Mouse (Mus musculus) bone marrow, adult 2 months (tissue): ENCODE measurements around the gene Sele. TPM values are rescaled to one million over a fixed set of nuclear protein-coding genes. Genes with fewer than 3 reads are reported as not detected.

Experiments
- H3K27ac ChIP-seq: fragments of 200-500 bp; 2 replicates; pipeline ENCODE4 v1.5.1; 2012; ENCODE audit warnings: low read depth, mild to moderate bottlenecking, control low read depth, inconsistent platforms, low read length; ENCODE audit not compliant: control insufficient read depth, poor library complexity, insufficient read depth
- H3K4me1 ChIP-seq: fragments of 200-500 bp; 2 replicates; pipeline ENCODE4 v1.6.1; 2011; ENCODE audit warnings: low read length; ENCODE audit not compliant: control insufficient read depth, insufficient read depth
- H3K4me3 ChIP-seq: fragments of 200-500 bp; replicated peaks from 2 replicates; pipeline ENCODE3; 2011; ENCODE audit warnings: mild to moderate bottlenecking, low read depth, low read length, control low read depth; ENCODE audit not compliant: control insufficient read depth
- CTCF ChIP-seq: fragments of 200-500 bp; IDR thresholded peaks from 2 replicates; pipeline ENCODE4 v1.5.1; 2011; ENCODE audit warnings: low read length, control low read depth; ENCODE audit not compliant: control insufficient read depth, insufficient read depth
- POLR2A ChIP-seq: fragments of 200-500 bp; IDR thresholded peaks from 2 replicates; pipeline ENCODE4 v1.6.1; 2011; ENCODE audit warnings: low read depth, mild to moderate bottlenecking, control low read depth, low read length, borderline replicate concordance; ENCODE audit not compliant: control insufficient read depth
- WGBS: fragments of 180-500 bp; shearing (Covaris S2); methylation state at CpG from one replicate; pipeline ENCODE4 v1.1.7; 2018; 5-methylcytosine and 5-hydroxymethylcytosine counted together
- polyA plus RNA-seq: library from polyadenylated mRNA; stranded (reverse); fragments of >200 nt; gene quantifications from 2 replicates; pipeline ENCODE4 v1.2.4, GENCODE M21; 2011; ENCODE audit warnings: low replicate concordance; ENCODE audit not compliant: missing spikeins, insufficient read depth, insufficient read length

Gene Sele
- polyA plus RNA-seq, 1 experiment: 1.4 TPM

DNA sequence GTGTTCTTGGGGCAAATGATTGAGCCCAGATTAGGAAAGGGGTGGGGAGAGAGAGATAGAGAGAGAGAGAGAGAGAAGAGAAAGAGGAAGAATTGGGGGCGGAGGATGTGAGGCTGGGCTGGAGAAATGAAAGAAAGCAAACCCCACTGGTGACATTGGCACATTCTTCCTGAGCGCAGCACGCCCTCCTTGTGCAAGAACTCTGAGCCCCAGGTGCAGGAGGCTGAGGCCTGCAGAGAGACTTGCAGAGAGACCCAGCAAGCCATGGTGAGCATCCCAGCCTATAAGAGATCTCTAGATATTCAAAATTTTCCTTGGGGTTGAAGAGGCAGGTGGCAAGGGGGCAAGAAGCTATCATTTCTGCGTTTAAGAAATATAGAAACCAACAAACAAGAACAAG lies 13.9 kb downstream of the Sele start, which contains the start of gene Sell:
TSS of gene Sell (plus strand) at position 58 of the 400 bp plus-strand sequence.
- WGBS: 9% methylated on average over 4 of the region's 4 CpGs
- peaks cover 2% of the 10 kb centered on the region; the same call in 1 of the 2 replicates for H3K4me1 ChIP-seq
- H3K27ac ChIP-seq: peak within 1 kb of the TSS; percentile 74
- peak within 1 kb of the TSS; percentile 61 for H3K4me3 ChIP-seq
- TF ChIP-seq POLR2A (peak; percentile 77), CTCF (no peak)

DNA sequence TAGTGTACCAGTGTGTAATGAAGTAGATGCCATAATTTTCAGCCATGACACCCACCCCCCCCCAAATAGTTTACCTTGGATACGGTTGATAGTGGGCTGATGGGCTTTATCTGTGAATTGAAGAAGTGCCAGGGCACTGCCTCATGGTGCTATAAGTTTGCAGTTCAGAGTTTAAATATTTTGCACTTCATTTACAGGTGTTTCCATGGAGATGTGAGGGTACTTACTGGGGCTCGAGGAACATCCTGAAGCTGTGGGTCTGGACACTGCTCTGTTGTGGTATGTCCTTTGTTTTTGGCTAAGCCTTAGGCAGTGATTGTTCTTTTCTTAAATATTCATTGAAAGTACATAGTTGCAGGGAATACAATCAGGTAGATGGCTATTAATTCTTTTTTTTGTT lies 14.8 kb downstream of the Sele start:
- 6% methylated on average over 2 of the region's 2 CpGs for WGBS
- H3K4me3 ChIP-seq: peak overlapping the region; percentile 61
- H3K27ac ChIP-seq: peak overlapping the region; percentile 59; the same call in 1 of the 2 replicates
- peaks cover 2% of the 10 kb centered on the region; the same call in 1 of the 2 replicates for H3K4me1 ChIP-seq
- TF ChIP-seq CTCF (no peak), POLR2A (no peak)

DNA sequence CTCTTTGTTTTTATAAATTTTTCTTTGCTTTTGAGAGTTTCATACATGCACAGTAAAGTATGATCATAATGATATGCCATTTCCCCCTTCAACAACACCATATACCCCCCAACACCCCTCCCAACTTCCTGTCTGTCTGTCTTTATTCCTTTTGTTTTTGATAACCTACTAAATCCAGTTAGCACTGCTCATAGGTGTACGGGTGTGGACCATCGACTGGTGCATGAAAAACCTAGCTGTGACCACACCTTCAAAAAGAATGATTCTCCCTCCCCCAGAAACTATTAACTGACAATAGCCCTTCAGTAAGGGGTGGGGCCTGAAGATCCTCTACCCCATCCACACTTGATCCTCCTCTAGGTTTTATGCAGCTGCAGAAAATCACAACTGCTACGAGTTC lies 15.7 kb downstream of the Sele start:
- Histone ChIP-seq H3K4me1 (peaks cover 2% of the 10 kb centered on the region; the same call in 1 of the 2 replicates), H3K27ac (peak overlapping the region; percentile 25; the same call in 1 of the 2 replicates), H3K4me3 (peak overlapping the region; percentile 55)
- TF ChIP-seq POLR2A: no peak
- TF ChIP-seq CTCF: no peak
- 3% methylated on average over 3 of the region's 3 CpGs for WGBS

DNA sequence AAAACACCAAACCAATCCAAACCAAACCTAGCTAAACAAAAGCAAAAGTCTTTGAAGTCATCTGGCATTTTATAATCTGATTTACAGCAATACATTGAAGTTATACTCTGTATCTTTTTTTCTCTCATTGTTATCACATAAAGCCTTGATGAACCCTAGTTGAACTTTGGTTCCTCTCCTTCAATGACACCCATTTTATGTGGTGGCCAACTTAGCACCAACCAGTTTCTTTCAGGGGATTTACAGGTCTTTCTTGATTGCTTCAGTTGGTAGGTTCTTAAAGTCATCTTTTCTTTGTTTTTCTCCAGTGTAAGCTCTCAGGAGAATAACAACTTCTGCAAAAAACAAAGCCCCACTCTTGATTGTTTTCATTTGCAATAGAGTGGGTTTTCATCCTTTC lies 21.2 kb downstream of the Sele start:
- TF ChIP-seq CTCF (no peak), POLR2A (no peak)
- H3K4me3 ChIP-seq: no peak overlapping the region
- H3K4me1 ChIP-seq: peaks cover 13% of the 10 kb centered on the region
- H3K27ac ChIP-seq: no peak overlapping the region

DNA sequence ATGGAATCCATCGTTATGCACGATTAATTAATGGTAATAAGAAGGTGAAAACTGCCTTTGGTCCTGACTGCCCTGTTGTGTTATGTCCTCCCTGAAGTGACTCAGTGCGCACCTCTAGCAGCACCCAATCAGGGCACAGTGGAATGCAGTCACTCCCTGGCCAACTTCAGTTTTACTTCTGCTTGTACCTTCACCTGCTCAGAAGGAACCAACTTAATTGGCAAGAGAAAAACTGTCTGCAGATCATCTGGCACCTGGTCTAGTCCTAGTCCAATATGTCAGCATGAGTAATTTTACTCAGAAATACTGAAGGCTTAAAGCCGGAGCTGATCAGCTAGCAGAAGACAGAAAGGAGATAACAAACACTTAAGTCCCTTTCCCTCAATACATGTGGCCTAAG lies 22.4 kb downstream of the Sele start:
- Histone ChIP-seq H3K4me1 (peaks cover 15% of the 10 kb centered on the region), H3K27ac (peak overlapping the region; percentile 9; the same call in 1 of the 2 replicates), H3K4me3 (no peak overlapping the region)
- TF ChIP-seq CTCF: no peak
- TF ChIP-seq POLR2A: no peak
- 67% methylated on average over 4 of the region's 4 CpGs for WGBS

DNA sequence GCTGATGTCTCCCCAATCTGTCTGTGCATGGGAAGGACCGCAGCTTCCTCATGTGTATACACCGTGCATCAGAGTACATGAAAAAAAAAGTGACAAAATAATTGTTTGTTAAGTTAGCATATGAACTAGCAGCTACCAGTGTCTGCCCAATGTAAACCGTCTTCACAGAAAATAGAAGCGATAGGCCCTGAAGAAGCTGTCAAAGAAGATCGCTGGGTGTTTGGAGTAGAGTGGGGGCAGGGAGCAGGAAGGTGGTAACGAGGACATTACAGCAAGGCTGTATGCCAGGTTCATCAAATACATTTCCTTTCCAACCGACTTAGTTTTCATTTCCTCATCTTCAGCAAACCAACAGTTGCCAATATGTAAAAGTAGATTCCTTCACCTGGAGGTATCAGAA lies 23.1 kb downstream of the Sele start:
- 7% methylated on average over 7 of the region's 7 CpGs for WGBS
- Histone ChIP-seq H3K4me1 (peaks cover 17% of the 10 kb centered on the region), H3K27ac (peak overlapping the region; percentile 42; the same call in 1 of the 2 replicates), H3K4me3 (no peak overlapping the region)
- TF ChIP-seq POLR2A: no peak
- no peak for TF ChIP-seq CTCF

DNA sequence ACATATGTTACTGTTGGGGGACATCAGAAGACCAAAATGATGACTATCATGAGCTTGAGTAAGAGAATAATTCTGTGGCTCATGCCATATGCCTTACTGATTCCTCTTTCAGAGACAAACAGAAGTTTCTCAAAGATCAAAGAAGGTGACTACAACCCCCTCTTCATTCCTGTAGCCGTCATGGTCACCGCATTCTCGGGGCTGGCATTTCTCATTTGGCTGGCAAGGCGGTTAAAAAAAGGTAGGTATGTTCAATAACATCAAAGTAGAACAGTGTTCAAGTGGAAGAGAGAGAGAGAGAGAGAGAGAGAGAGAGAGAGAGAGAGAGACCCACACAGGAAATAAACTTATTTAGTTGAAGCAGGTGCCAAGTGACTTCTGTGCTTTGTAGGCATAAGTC lies 24.0 kb downstream of the Sele start:
- TF ChIP-seq POLR2A (no peak), CTCF (no peak)
- 61% methylated on average over 4 of the region's 4 CpGs for WGBS
- Histone ChIP-seq H3K4me3 (no peak overlapping the region), H3K4me1 (peaks cover 18% of the 10 kb centered on the region), H3K27ac (peak overlapping the region; percentile 72; the same call in 1 of the 2 replicates)

DNA sequence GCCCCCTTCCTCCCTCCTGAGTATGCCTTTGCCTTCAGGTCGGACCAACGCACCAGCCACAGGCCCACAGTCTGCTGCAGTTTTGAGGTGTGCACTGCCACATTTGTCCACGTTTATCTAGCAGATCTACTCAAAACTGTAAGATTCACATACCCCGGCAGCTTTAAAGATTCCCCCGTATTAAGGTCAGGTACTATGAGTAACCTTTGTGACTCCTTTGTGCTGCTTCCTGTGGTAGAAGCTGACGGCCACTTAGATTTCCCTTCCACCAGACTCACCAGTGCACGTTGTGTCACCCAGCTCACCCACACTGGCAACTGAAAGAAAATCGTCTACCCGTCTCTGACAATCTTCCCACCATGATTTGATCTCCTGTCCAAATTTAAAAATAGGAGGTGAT lies 25.1 kb downstream of the Sele start:
- H3K4me1 ChIP-seq: peaks cover 18% of the 10 kb centered on the region
- TF ChIP-seq CTCF (no peak), POLR2A (no peak)
- H3K27ac ChIP-seq: peak overlapping the region; percentile 45
- no peak overlapping the region for H3K4me3 ChIP-seq
- WGBS: 38% methylated on average over 9 of the region's 9 CpGs

DNA sequence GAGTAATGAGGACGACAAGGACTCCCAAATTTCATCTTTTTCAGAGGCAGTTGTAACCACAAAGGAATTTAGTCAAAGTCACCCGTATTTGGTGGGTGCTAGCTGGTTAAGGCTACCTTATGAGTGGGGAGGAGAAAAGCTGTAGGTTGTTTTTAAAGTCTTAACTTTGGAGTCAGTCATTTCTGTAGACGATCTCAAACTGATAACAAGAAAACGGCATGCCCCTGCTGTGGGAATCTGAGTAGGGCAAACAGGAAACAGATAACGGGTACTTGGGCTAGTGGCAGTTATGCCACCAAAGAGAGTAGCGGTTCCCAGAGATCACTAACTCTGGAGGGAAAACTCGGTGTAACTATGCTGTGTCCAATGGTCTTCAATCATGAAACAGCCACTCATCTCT lies 25.8 kb downstream of the Sele start:
- WGBS: 3% methylated on average over 7 of the region's 7 CpGs
- Histone ChIP-seq H3K27ac (peak overlapping the region; percentile 45; the same call in 1 of the 2 replicates), H3K4me1 (peaks cover 18% of the 10 kb centered on the region), H3K4me3 (no peak overlapping the region)
- TF ChIP-seq POLR2A (no peak), CTCF (no peak)
